9 mouse cellular contexts compared by ENCODE assay signal in the genomic region with DNA sequence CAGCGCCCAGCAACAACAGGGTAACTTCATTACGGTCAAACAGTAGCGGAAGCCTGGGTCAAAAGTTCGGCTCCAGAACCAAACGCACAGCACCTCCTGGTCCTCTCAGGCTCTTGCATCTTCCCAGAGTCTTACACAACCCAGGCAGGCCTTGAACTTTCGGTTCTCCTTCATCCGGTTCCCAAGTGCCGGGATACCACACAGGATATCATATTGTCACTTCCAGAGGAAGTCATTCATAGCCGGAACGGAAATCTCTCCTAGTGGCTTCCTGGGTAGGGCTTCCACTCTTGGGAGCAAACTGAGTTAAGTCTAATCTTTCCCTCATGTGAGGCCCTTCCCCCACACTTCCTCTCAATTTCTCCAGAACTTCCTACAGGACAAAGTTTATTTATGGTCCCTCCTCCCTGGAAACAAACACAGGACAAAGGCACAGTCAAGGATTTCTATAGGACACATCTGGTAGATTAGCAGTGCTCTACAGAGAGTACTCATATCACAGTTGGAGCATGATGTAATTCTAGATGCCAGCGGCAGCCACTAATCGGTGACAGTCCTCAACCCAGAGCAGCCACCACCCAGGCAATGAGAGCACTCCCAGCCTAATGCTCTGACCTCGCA. TPM values are rescaled to one million over a fixed set of nuclear protein-coding genes. Genes with fewer than 3 reads are reported as not detected.
DNase-seq lines count a peak whose midpoint lies in the region; ATAC-seq lines count a peak whose summit lies in the region.
"Had no signal": no experiment of that assay in that cellular context is flagged by ENCODE, and none has a peak within 500 bp of the region (broad histone marks: within the 10 kb centered on the region; RNA-seq: fewer than 3 reads in every experiment).

No protein-coding gene starts in this region.

- no peaks in the 10 kb centered on the region for H3K9me3 ChIP-seq in embryonic facial prominence, embryonic 10.5 days
- H3K9me3 ChIP-seq in intestine, embryonic 16.5 days (ENCODE audit: control insufficient read depth, low read length): no peaks in the 10 kb centered on the region
- no peaks in the 10 kb centered on the region for H3K9me3 ChIP-seq in liver, embryonic 16.5 days (replicated peaks; ENCODE audit: control insufficient read depth, low read length)

- no peak overlapping the region for H3K4me2 ChIP-seq in intestine, embryonic 16.5 days (ENCODE audit: low read depth, low read length)
- no peak overlapping the region for H3K4me2 ChIP-seq in liver, embryonic 16.5 days (ENCODE audit: low read depth, low read length)

- H3K27me3 ChIP-seq in embryonic facial prominence, embryonic 10.5 days (replicated peaks; ENCODE audit: low read depth, poor library complexity, severe bottlenecking): no peaks in the 10 kb centered on the region
- no peaks in the 10 kb centered on the region for H3K27me3 ChIP-seq in intestine, embryonic 16.5 days (replicated peaks; ENCODE audit: control insufficient read depth, insufficient read depth, low read length)
- no peaks in the 10 kb centered on the region for H3K27me3 ChIP-seq in liver, embryonic 16.5 days (ENCODE audit: control insufficient read depth, insufficient read depth, low read depth, low read length)

- peak; percentile 74 for DNase-seq in R1 (ENCODE audit: low read depth, low spot score)
- peak; percentile 33 for DNase-seq in embryonic facial prominence, embryonic 10.5 days (ENCODE audit: low spot score)
- DNase-seq in thymus, postnatal 0 days (ENCODE audit: low spot score): no peak
- no peak for DNase-seq in cerebellum, adult 8-10 months
- DNase-seq in right cerebral cortex, postnatal 10 days (ENCODE audit: low spot score in 2 of 2): no peak

- H3K9ac ChIP-seq in intestine, embryonic 16.5 days (ENCODE audit: low read depth, low read length): peak overlapping the region; percentile 48; the same call in 1 of the 2 replicates
- no peak overlapping the region for H3K9ac ChIP-seq in liver, embryonic 16.5 days (ENCODE audit: low read depth, low read length)

- peaks cover 29% of the 10 kb centered on the region for H3K4me1 ChIP-seq in embryonic facial prominence, embryonic 10.5 days
- peaks cover 34% of the 10 kb centered on the region for H3K4me1 ChIP-seq in intestine, embryonic 16.5 days (ENCODE audit: control insufficient read depth, insufficient read depth, low read length)
- H3K4me1 ChIP-seq in liver, embryonic 16.5 days (ENCODE audit: control insufficient read depth, low read depth, low read length): peaks cover 12% of the 10 kb centered on the region

- H3K4me3 ChIP-seq in embryonic facial prominence, embryonic 10.5 days: no peak overlapping the region; the same call in 1 of the 2 replicates
- H3K4me3 ChIP-seq in intestine, embryonic 16.5 days (ENCODE audit: low read length): no peak overlapping the region
- no peak overlapping the region for H3K4me3 ChIP-seq in liver, embryonic 16.5 days (ENCODE audit: low read depth, low read length)

- peak overlapping the region; percentile 70 for H3K27ac ChIP-seq in embryonic facial prominence, embryonic 10.5 days (replicated peaks)
- peak overlapping the region; percentile 81 for H3K27ac ChIP-seq in intestine, embryonic 16.5 days (ENCODE audit: low read length)
- peak overlapping the region; percentile 35; the same call in 1 of the 2 replicates for H3K27ac ChIP-seq in liver, embryonic 16.5 days (ENCODE audit: low read length)

- ATAC-seq in intestine, embryonic 16.5 days: peak; percentile 75
- peak; percentile 44 for ATAC-seq in liver, embryonic 16.5 days (ENCODE audit: low read depth)
- no peak for ATAC-seq in erythroblast, adult 5-6 weeks (replicated peaks; ENCODE audit: low FRiP score, poor library complexity, severe bottlenecking)

- 72% methylated on average over 13 of the region's 13 CpGs for WGBS in embryonic facial prominence, embryonic 10.5 days
- WGBS in intestine, embryonic 16.5 days: 61% methylated on average over 13 of the region's 13 CpGs
- 77% methylated on average over 13 of the region's 13 CpGs for WGBS in liver, embryonic 16.5 days (ENCODE audit: insufficient replicate concordance)

- peaks cover 96% of the 10 kb centered on the region for H3K36me3 ChIP-seq in embryonic facial prominence, embryonic 10.5 days (replicated peaks)
- 0 out of 2 replicates have a peak, but pooled peaks cover 3% of the 10 kb centered on the region for H3K36me3 ChIP-seq in intestine, embryonic 16.5 days (ENCODE audit: control insufficient read depth, insufficient read depth, low read length)
- H3K36me3 ChIP-seq in liver, embryonic 16.5 days (ENCODE audit: control insufficient read depth, insufficient read depth): peaks cover 77% of the 10 kb centered on the region

RNA-seq across cellular contexts. Expression of gene Pola2, which starts 11.8 kb away (rescaled TPM):
- polyA plus RNA-seq in embryonic facial prominence, embryonic 10.5 days (2016; fragmentation: Nextera tagmentation; extraction: Ambion mirVana): 119 and 120 TPM in 2 replicates
- polyA plus RNA-seq in intestine, embryonic 16.5 days (2015; fragmentation: Nextera tagmentation; extraction: Ambion mirVana): 58.4 and 61.7 TPM in 2 replicates
- 47.2 and 48.6 TPM in 2 replicates for polyA plus RNA-seq in liver, embryonic 16.5 days (2015; fragmentation: Nextera tagmentation; extraction: Ambion mirVana)
- polyA plus RNA-seq in thymus, postnatal 0 days (2015; fragmentation: Nextera tagmentation; extraction: Ambion mirVana): 61.4 and 71.4 TPM in 2 replicates
- 24.5 and 44.0 TPM in 2 replicates for total RNA-seq in erythroblast, adult 5-6 weeks (2015; ENCODE audit: low replicate concordance)
- total RNA-seq in erythroblast, adult 5-6 weeks (2017; ENCODE audit: low replicate concordance): 30.8 and 38.7 TPM in 2 replicates

RNA-seq across cellular contexts. Expression of gene Cdc42ep2, which starts 27.6 kb away (rescaled TPM):
- 1.5 and 2.2 TPM in 2 replicates for polyA plus RNA-seq in embryonic facial prominence, embryonic 10.5 days (2016; fragmentation: Nextera tagmentation; extraction: Ambion mirVana)
- 14.7 and 15.1 TPM in 2 replicates for polyA plus RNA-seq in intestine, embryonic 16.5 days (2015; fragmentation: Nextera tagmentation; extraction: Ambion mirVana)
- polyA plus RNA-seq in liver, embryonic 16.5 days (2015; fragmentation: Nextera tagmentation; extraction: Ambion mirVana): 2.9 and 3.6 TPM in 2 replicates
- 5.2 and 6.7 TPM in 2 replicates for polyA plus RNA-seq in thymus, postnatal 0 days (2015; fragmentation: Nextera tagmentation; extraction: Ambion mirVana)
- total RNA-seq in erythroblast, adult 5-6 weeks (2015; ENCODE audit: low replicate concordance): 0.38 and 0.42 TPM in 2 replicates
- 0.42 TPM in 1 of 2 replicates, not detected in the other for total RNA-seq in erythroblast, adult 5-6 weeks (2017; ENCODE audit: low replicate concordance)

RNA-seq across cellular contexts. Expression of gene Slc22a20, which starts 33.8 kb away (rescaled TPM):
- polyA plus RNA-seq in embryonic facial prominence, embryonic 10.5 days (2016; fragmentation: Nextera tagmentation; extraction: Ambion mirVana): not detected in 2 replicates
- not detected in 2 replicates for polyA plus RNA-seq in intestine, embryonic 16.5 days (2015; fragmentation: Nextera tagmentation; extraction: Ambion mirVana)
- 0.06 TPM in 2 replicates for polyA plus RNA-seq in liver, embryonic 16.5 days (2015; fragmentation: Nextera tagmentation; extraction: Ambion mirVana)
- not detected in 2 replicates for polyA plus RNA-seq in thymus, postnatal 0 days (2015; fragmentation: Nextera tagmentation; extraction: Ambion mirVana)
- not detected in 2 replicates for total RNA-seq in erythroblast, adult 5-6 weeks (2015; ENCODE audit: low replicate concordance)
- not detected in 2 replicates for total RNA-seq in erythroblast, adult 5-6 weeks (2017; ENCODE audit: low replicate concordance)
- total RNA-seq: MEL had no signal

RNA-seq across cellular contexts. Expression of gene Dpf2, which starts 39.4 kb away (rescaled TPM):
- 231 and 251 TPM in 2 replicates for polyA plus RNA-seq in embryonic facial prominence, embryonic 10.5 days (2016; fragmentation: Nextera tagmentation; extraction: Ambion mirVana)
- polyA plus RNA-seq in intestine, embryonic 16.5 days (2015; fragmentation: Nextera tagmentation; extraction: Ambion mirVana): 109 and 119 TPM in 2 replicates
- 48.4 and 52.8 TPM in 2 replicates for polyA plus RNA-seq in liver, embryonic 16.5 days (2015; fragmentation: Nextera tagmentation; extraction: Ambion mirVana)
- 104 and 116 TPM in 2 replicates for polyA plus RNA-seq in thymus, postnatal 0 days (2015; fragmentation: Nextera tagmentation; extraction: Ambion mirVana)
- 19.4 and 34.3 TPM in 2 replicates for total RNA-seq in erythroblast, adult 5-6 weeks (2015; ENCODE audit: low replicate concordance)
- 58.8 and 71.4 TPM in 2 replicates for total RNA-seq in erythroblast, adult 5-6 weeks (2017; ENCODE audit: low replicate concordance)

RNA-seq across cellular contexts. Expression of gene Tigd3, which starts 58.2 kb away (rescaled TPM):
- 6.8 and 7.4 TPM in 2 replicates for polyA plus RNA-seq in embryonic facial prominence, embryonic 10.5 days (2016; fragmentation: Nextera tagmentation; extraction: Ambion mirVana)
- 1.5 and 1.7 TPM in 2 replicates for polyA plus RNA-seq in intestine, embryonic 16.5 days (2015; fragmentation: Nextera tagmentation; extraction: Ambion mirVana)
- polyA plus RNA-seq in liver, embryonic 16.5 days (2015; fragmentation: Nextera tagmentation; extraction: Ambion mirVana): 2.3 and 2.6 TPM in 2 replicates
- polyA plus RNA-seq in thymus, postnatal 0 days (2015; fragmentation: Nextera tagmentation; extraction: Ambion mirVana): 3.3 and 4.1 TPM in 2 replicates
- 0.38 and 1.0 TPM in 2 replicates for total RNA-seq in erythroblast, adult 5-6 weeks (2015; ENCODE audit: low replicate concordance)
- 3.1 and 6.1 TPM in 2 replicates for total RNA-seq in erythroblast, adult 5-6 weeks (2017; ENCODE audit: low replicate concordance)

Comparison
In these comparisons a context has a peak if more than half of its experiments do, and no peak if none do; other contexts are left out.
1. DNase-seq: peak in R1 (single experiment) and embryonic facial prominence, embryonic 10.5 days (single experiment); none in thymus, postnatal 0 days (single experiment), cerebellum, adult 8-10 months (single experiment) and right cerebral cortex, postnatal 10 days (0 of 2).
2. Peak in every context shown above with its lines, with median percentiles within 50 percentile points of each other: H3K27ac ChIP-seq.